Mouse (Mus musculus) midbrain, embryonic 16.5 days (tissue): ENCODE measurements around the gene Flna. TPM values are rescaled to one million over a fixed set of nuclear protein-coding genes. Genes with fewer than 3 reads are reported as not detected.
"Not testable (repeated sequence)": the region's sequence is repeated elsewhere in the genome, so short reads cannot be mapped to it uniquely, and the experiment has no call there.

Source experiments
- ATAC-seq: fragments of 200-750 bp; cut with Nextera tagmentation; 2 replicates; pipeline ENCODE4 v1.8.0; 2017; ENCODE audit warnings: moderate TSS enrichment
- H3K27ac ChIP-seq: fragments of 300-500 bp; sonication (generic); 2 replicates; pipeline ENCODE4 v1.5.1; 2014; ENCODE audit warnings: mild to moderate bottlenecking, low read length, mixed read lengths
- H3K27me3 ChIP-seq: fragments of 300-500 bp; sonication (generic); 2 replicates; pipeline ENCODE4 v1.6.1; 2014; ENCODE audit warnings: low read depth, low read length, mixed read lengths; ENCODE audit not compliant: control insufficient read depth, insufficient read depth
- H3K36me3 ChIP-seq: fragments of 300-500 bp; sonication (generic); 2 replicates; pipeline ENCODE4 v1.6.1; 2014; ENCODE audit warnings: mild to moderate bottlenecking, low read length, moderate library complexity, mixed read lengths; ENCODE audit not compliant: control insufficient read depth, insufficient read depth
- H3K4me1 ChIP-seq: fragments of 300-500 bp; sonication (generic); 2 replicates; pipeline ENCODE4 v1.6.1; 2014; ENCODE audit warnings: mild to moderate bottlenecking, low read length, mixed read lengths; ENCODE audit not compliant: control insufficient read depth, insufficient read depth
- H3K4me2 ChIP-seq: fragments of 300-500 bp; sonication (generic); 2 replicates; pipeline ENCODE4 v1.6.1; 2014; ENCODE audit warnings: mild to moderate bottlenecking, low read length, mixed read lengths
- H3K4me3 ChIP-seq: fragments of 300-500 bp; sonication (generic); 2 replicates; pipeline ENCODE4 v1.5.1; 2014; ENCODE audit warnings: low read depth, mild to moderate bottlenecking, low read length, moderate library complexity, mixed read lengths
- H3K9ac ChIP-seq: fragments of 300-500 bp; sonication (generic); 2 replicates; pipeline ENCODE4 v1.6.1; 2014; ENCODE audit warnings: low read depth, low read length, mixed read lengths
- H3K9me3 ChIP-seq: fragments of 300-500 bp; sonication (generic); replicated peaks from 2 replicates; pipeline ENCODE4 v1.6.1; 2014; ENCODE audit warnings: mild to moderate bottlenecking, low read length, mixed read lengths; ENCODE audit not compliant: control insufficient read depth, poor library complexity, severe bottlenecking
- WGBS: fragments of 180-500 bp; shearing (Covaris S2); extraction: QIAGEN DNeasy Blood & Tissue Kit; methylation state at CpG from one replicate; pipeline ENCODE4 v1.1.7; 2014; 5-methylcytosine and 5-hydroxymethylcytosine counted together
- polyA plus RNA-seq: library from polyadenylated mRNA; unstranded; fragments of >200 nt; fragmentation: Nextera tagmentation; extraction: Ambion mirVana; gene quantifications from 2 replicates; pipeline ENCODE4 v1.2.1, GENCODE M21; 2015

Gene Flna
- polyA plus RNA-seq, 1 experiment from 2014 or later, result 84.6 TPM

GRCm38 (mm10) chrX:74240332-74240731, 9.3 kb downstream of the Flna start:
- no peak overlapping the region for H3K27ac ChIP-seq
- H3K9ac ChIP-seq, result no peak overlapping the region
- peaks cover 26% of the 10 kb centered on the region for H3K36me3 ChIP-seq
- no peaks in the 10 kb centered on the region for H3K9me3 ChIP-seq
- H3K4me1 ChIP-seq, result peaks cover 13% of the 10 kb centered on the region
- H3K4me3 ChIP-seq, result no peak overlapping the region
- WGBS, result 99% methylated on average over 4 of the region's 4 CpGs
- no peak overlapping the region for H3K4me2 ChIP-seq
- no peak for ATAC-seq
- H3K27me3 ChIP-seq, result no peaks in the 10 kb centered on the region

GRCm38 (mm10) chrX:74233196-74233595, 16.4 kb downstream of the Flna start:
- ATAC-seq, result no peak
- Histone ChIP-seq H3K36me3 (peaks cover 21% of the 10 kb centered on the region), H3K9me3 (no peaks in the 10 kb centered on the region), H3K27ac (no peak overlapping the region), H3K27me3 (no peaks in the 10 kb centered on the region), H3K4me1 (no peaks in the 10 kb centered on the region), H3K4me3 (no peak overlapping the region), H3K4me2 (no peak overlapping the region), H3K9ac (no peak overlapping the region)
- WGBS, result 95% methylated on average over 5 of the region's 5 CpGs

- Histone ChIP-seq H3K4me3 (no peak overlapping the region), H3K27me3 (no peaks in the 10 kb centered on the region), H3K9me3 (no peaks in the 10 kb centered on the region), H3K4me1 (no peaks in the 10 kb centered on the region), H3K27ac (no peak overlapping the region), H3K4me2 (no peak overlapping the region), H3K36me3 (peaks cover 23% of the 10 kb centered on the region), H3K9ac (no peak overlapping the region)
- WGBS, result 56% methylated on average over 1 of the region's 1 CpGs
- ATAC-seq, result no peak
Observed at GRCm38 (mm10) chrX:74230038-74230437, 19.6 kb downstream of the Flna start.

GRCm38 (mm10) chrX:74220099-74220498, 29.5 kb downstream of the Flna start:
- WGBS, result 42% methylated on average over 1 of the region's 1 CpGs
- not testable (repeated sequence) for H3K9me3 ChIP-seq, H3K27ac ChIP-seq, H3K9ac ChIP-seq, H3K4me3 ChIP-seq, H3K4me1 ChIP-seq, H3K4me2 ChIP-seq, H3K36me3 ChIP-seq, H3K27me3 ChIP-seq
- ATAC-seq, result 0 out of 2 replicates have a peak, but pooled peaks have one; percentile 25

GRCm38 (mm10) chrX:74219449-74219848, 30.2 kb downstream of the Flna start:
- H3K27ac ChIP-seq, result no peak overlapping the region
- H3K4me1 ChIP-seq, result no peaks in the 10 kb centered on the region
- no peak overlapping the region for H3K9ac ChIP-seq
- H3K36me3 ChIP-seq, result peaks cover 1% of the 10 kb centered on the region; the same call in 1 of the 2 replicates
- H3K4me2 ChIP-seq, result no peak overlapping the region
- WGBS, result 60% methylated on average over 13 of the region's 13 CpGs
- H3K9me3 ChIP-seq, result no peaks in the 10 kb centered on the region
- no peak for ATAC-seq
- H3K27me3 ChIP-seq, result no peaks in the 10 kb centered on the region
- no peak overlapping the region for H3K4me3 ChIP-seq

- 90% methylated on average over 4 of the region's 4 CpGs for WGBS
- no peak overlapping the region for H3K4me2 ChIP-seq
- ATAC-seq, result no peak
Observed at GRCm38 (mm10) chrX:74218496-74218895, 31.1 kb downstream of the Flna start.

GRCm38 (mm10) chrX:74203556-74203955, 46.1 kb downstream of the Flna start:
- H3K9me3 ChIP-seq, result no peaks in the 10 kb centered on the region
- no peak overlapping the region for H3K4me2 ChIP-seq
- H3K9ac ChIP-seq, result no peak overlapping the region
- ATAC-seq, result no peak
- 86% methylated on average over 2 of the region's 2 CpGs for WGBS
- no peaks in the 10 kb centered on the region for H3K36me3 ChIP-seq
- no peaks in the 10 kb centered on the region for H3K4me1 ChIP-seq
- H3K27me3 ChIP-seq, result no peaks in the 10 kb centered on the region
- H3K4me3 ChIP-seq, result no peak overlapping the region
- no peak overlapping the region for H3K27ac ChIP-seq

More at GRCm38 (mm10) chrX:74218496-74218895, 31.1 kb downstream of the Flna start:
- no peaks in the 10 kb centered on the region for H3K36me3 ChIP-seq
- no peaks in the 10 kb centered on the region for H3K9me3 ChIP-seq
- no peak overlapping the region for H3K9ac ChIP-seq
- H3K27ac ChIP-seq, result no peak overlapping the region
- H3K4me3 ChIP-seq, result no peak overlapping the region
- no peaks in the 10 kb centered on the region for H3K27me3 ChIP-seq
- H3K4me1 ChIP-seq, result no peaks in the 10 kb centered on the region

GRCm38 (mm10) chrX:74176959-74177358, 72.7 kb downstream of the Flna start, which contains the start of gene Tktl1:
Gene Tktl1, plus strand, starts transcription at chrX:74177259.
- 92% methylated on average over 17 of the region's 17 CpGs for WGBS
- no peaks in the 10 kb centered on the region for H3K27me3 ChIP-seq
- no peak within 1 kb of the TSS for H3K9ac ChIP-seq
- H3K27ac ChIP-seq, result no peak within 1 kb of the TSS
- no peaks in the 10 kb centered on the region for H3K9me3 ChIP-seq
- H3K4me3 ChIP-seq, result no peak within 1 kb of the TSS
- no peaks in the 10 kb centered on the region for H3K4me1 ChIP-seq
- H3K36me3 ChIP-seq, result no peaks in the 10 kb centered on the region
- ATAC-seq, result no peak
- H3K4me2 ChIP-seq, result no peak within 1 kb of the TSS
